Mouse (Mus musculus) heart, embryonic 15.5 days (tissue): ENCODE measurements at regions not wholly inside any gene's neighbourhood (a gene's known extent, or its start where the extent isn't known, plus 50 kb on each side); places are given as distances from the start of the nearest gene placed in this dataset.

Experiments
- ATAC-seq: fragments of 200-750 bp; cut with Nextera tagmentation; replicated peaks from 2 replicates; pipeline ENCODE4 v1.8.0; 2017; ENCODE audit warnings: low read depth, moderate TSS enrichment; ENCODE audit not compliant: insufficient number of reproducible peaks, insufficient read depth, low FRiP score
- H3K27ac ChIP-seq: fragments of 300-500 bp; sonication (generic); 2 replicates; pipeline ENCODE4 v1.5.1; 2015; ENCODE audit warnings: mild to moderate bottlenecking, inconsistent platforms
- H3K27me3 ChIP-seq: fragments of 300-500 bp; sonication (generic); 2 replicates; pipeline ENCODE4 v1.6.1; 2015; ENCODE audit warnings: inconsistent platforms
- H3K36me3 ChIP-seq: fragments of 300-500 bp; sonication (generic); 2 replicates; pipeline ENCODE4 v1.6.1; 2015; ENCODE audit warnings: mild to moderate bottlenecking, inconsistent platforms
- H3K4me1 ChIP-seq: fragments of 300-500 bp; sonication (generic); replicated peaks from 2 replicates; pipeline ENCODE4 v1.6.1; 2015; ENCODE audit warnings: inconsistent platforms
- H3K4me2 ChIP-seq: fragments of 300-500 bp; sonication (generic); 2 replicates; pipeline ENCODE4 v1.6.1; 2015; ENCODE audit warnings: inconsistent platforms, mild to moderate bottlenecking, moderate library complexity
- H3K4me3 ChIP-seq: fragments of 300-500 bp; sonication (generic); 2 replicates; pipeline ENCODE4 v1.5.1; 2015; ENCODE audit warnings: mild to moderate bottlenecking, inconsistent platforms
- H3K9ac ChIP-seq: fragments of 300-500 bp; sonication (generic); 2 replicates; pipeline ENCODE4 v1.6.1; 2015; ENCODE audit warnings: mild to moderate bottlenecking, inconsistent platforms
- H3K9me3 ChIP-seq: fragments of 300-500 bp; sonication (generic); replicated peaks from 2 replicates; pipeline ENCODE4 v1.6.1; 2016; ENCODE audit warnings: inconsistent platforms
- WGBS: fragments of 180-500 bp; shearing (Covaris S2); methylation state at CpG from one replicate; pipeline ENCODE4 v1.1.7; 2015; ENCODE audit warnings: mixed read lengths; 5-methylcytosine and 5-hydroxymethylcytosine counted together

DNA sequence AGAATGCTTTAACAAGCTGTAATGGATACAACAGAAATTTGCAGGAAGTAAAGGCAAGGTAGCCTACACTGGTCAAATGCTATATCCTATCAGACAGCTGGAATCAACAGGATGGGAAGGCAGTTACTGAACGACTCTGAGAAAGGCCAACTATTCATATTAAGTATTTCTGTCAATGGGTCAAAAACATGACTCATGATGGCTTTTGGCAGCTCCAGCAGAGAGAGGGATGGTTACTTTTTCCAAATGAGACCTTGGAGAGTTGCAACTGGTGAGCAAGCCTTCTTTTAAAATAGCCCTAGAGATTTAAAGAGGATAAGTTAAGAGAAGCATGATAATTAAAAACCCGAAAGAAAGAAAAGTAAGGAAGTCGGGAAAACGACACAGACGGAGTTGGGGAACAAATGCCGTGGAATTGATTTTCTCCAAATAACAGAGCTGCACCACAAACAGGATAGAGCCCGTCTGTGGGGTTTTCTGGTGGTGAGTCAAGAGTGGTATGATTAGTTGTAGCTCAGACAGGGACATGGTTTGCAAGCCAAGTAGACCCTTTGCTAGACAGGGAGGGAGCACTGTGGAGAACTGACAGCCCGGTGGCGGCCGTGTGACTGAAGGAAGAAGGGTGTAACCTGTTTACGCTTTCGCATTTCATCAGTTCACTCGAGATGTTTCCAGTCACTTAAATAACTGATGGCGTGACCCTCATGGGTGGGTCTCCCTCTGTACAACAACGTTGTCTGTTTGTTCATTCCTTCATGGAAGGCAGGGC is 3638.1 kb upstream of the Gm7489 start:
- Histone ChIP-seq H3K4me3 (no peak overlapping the region), H3K27me3 (no peaks in the 10 kb centered on the region), H3K4me2 (no peak overlapping the region), H3K27ac (no peak overlapping the region), H3K9ac (no peak overlapping the region), H3K36me3 (no peaks in the 10 kb centered on the region), H3K9me3 (no peaks in the 10 kb centered on the region), H3K4me1 (no peaks in the 10 kb centered on the region)
- WGBS: 72% methylated on average over 15 of the region's 15 CpGs
- ATAC-seq: no peak

DNA sequence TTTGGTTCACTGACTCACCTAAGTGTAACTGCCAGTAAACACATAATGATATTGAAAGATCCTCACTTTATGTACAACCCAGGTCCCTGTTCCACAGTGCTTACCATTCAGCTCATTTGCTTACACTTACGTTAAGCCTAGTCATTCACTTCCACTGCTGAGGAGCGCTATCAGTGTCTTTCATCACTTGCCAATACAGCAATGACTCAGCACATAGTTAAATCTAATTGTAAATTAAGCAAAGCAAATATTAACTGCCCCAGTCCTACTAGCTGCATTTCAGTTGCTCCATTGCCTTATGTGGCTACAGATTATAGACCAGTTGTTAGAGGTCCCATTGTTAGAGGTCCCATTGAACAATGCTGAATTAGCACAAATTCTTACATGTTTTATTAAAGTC is 3624.6 kb upstream of the Gm7489 start:
- no peaks in the 10 kb centered on the region for H3K4me1 ChIP-seq
- WGBS: 72% methylated on average over 2 of the region's 2 CpGs
- H3K9ac ChIP-seq: no peak overlapping the region
- no peak overlapping the region for H3K27ac ChIP-seq
- no peaks in the 10 kb centered on the region for H3K9me3 ChIP-seq
- H3K27me3 ChIP-seq: no peaks in the 10 kb centered on the region
- ATAC-seq: no peak
- no peak overlapping the region for H3K4me3 ChIP-seq
- H3K36me3 ChIP-seq: no peaks in the 10 kb centered on the region
- no peak overlapping the region for H3K4me2 ChIP-seq

DNA sequence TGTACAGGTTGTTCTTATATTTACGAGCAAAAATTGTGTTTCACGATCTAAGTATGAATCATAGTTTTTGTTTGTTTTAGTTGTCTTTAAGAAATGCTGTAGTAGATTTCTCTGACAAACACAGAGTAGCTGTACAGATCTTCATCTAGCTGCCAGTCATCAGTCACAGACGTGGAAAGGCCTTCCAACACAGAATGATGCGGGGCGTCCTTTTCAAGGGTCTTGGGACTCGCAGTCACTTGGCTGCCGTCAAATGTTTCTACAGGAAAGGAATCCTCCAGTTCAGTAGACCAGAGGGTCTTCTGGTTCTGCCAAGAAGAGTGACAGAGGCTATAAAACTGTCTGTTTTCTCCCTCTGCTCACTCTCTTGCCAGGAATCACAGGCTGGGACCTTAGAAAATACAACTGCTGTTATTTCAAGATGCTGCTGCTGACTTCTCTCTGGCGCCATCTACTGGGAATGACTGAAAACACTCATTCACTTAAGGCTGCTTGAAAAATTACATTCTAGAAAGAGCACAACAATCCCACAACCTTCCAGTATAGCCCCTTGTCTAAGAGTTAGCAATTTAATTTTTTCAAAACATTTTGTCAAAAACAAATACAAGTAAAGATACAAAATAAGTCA is 3623.3 kb upstream of the Gm7489 start:
- H3K27me3 ChIP-seq: no peaks in the 10 kb centered on the region
- no peak overlapping the region for H3K27ac ChIP-seq
- no peak overlapping the region for H3K4me3 ChIP-seq
- H3K4me2 ChIP-seq: no peak overlapping the region
- H3K36me3 ChIP-seq: no peaks in the 10 kb centered on the region
- no peaks in the 10 kb centered on the region for H3K9me3 ChIP-seq
- no peak for ATAC-seq
- no peaks in the 10 kb centered on the region for H3K4me1 ChIP-seq
- H3K9ac ChIP-seq: no peak overlapping the region
- WGBS: 63% methylated on average over 8 of the region's 8 CpGs

DNA sequence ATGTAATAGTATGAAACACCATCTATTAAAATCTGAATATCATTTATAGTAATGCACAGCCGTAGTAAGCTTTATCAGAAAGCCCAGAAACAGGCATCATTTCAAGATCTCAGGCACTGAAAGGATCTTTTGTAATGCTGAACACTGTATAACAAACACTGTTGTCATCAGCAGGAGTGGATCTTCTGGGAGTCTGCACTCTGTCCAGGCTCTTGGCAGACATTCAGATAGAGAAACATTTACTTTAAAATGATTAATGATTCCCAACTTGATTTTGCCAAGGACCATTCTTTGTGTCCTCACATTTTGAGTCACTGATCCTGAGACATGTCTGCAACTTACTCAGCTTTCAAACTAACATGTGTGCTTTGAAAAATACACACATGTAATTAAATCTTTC is 3617.2 kb upstream of the Gm7489 start:
- Histone ChIP-seq H3K36me3 (no peaks in the 10 kb centered on the region), H3K4me3 (no peak overlapping the region), H3K27me3 (no peaks in the 10 kb centered on the region), H3K9ac (no peak overlapping the region), H3K9me3 (no peaks in the 10 kb centered on the region), H3K27ac (no peak overlapping the region), H3K4me1 (no peaks in the 10 kb centered on the region), H3K4me2 (no peak overlapping the region)
- no peak for ATAC-seq
- WGBS: 47% methylated on average over 1 of the region's 1 CpGs

DNA sequence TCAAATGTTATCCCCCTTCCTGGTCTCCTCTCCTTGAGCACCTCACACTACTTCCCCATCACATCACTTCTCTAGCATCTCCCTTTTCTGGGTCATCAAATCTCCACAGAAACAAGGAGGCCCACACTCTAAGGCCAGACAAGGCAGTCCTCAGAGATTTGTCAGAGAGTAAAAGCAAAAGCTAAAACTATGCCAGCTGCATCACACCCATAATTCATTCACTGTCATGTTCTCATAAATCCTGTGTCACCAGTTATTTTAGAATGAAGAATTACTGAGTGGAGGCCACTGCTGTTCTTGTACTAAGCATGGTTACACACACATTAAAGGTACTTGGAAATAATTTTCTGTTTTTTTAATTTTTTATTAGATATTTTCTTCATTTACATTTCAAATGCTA is 3613.1 kb upstream of the Gm7489 start:
- Histone ChIP-seq H3K27me3 (no peaks in the 10 kb centered on the region), H3K36me3 (no peaks in the 10 kb centered on the region), H3K9me3 (no peaks in the 10 kb centered on the region), H3K9ac (no peak overlapping the region), H3K4me2 (no peak overlapping the region), H3K4me3 (no peak overlapping the region), H3K4me1 (no peaks in the 10 kb centered on the region), H3K27ac (no peak overlapping the region)
- no peak for ATAC-seq

DNA sequence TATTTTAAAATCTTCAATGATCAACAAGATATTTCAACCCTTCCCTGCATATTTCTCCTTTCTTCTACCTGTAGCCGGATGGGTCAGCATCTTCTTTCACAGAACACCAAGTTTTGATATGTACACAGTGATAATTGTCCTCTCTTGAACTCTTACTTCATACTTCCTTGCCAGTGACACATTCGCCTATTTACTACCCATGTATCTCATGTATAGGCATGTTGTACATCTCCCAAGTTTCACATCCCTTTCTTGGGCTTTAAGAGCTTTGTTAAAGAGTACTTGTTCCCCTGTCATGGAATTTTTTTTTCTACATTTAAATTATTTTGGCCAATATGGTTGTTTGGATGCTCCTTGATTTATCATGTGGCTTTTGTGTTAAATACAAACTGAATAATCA is 3602.1 kb upstream of the Gm7489 start:
- Histone ChIP-seq H3K4me2 (no peak overlapping the region), H3K27me3 (no peaks in the 10 kb centered on the region), H3K27ac (no peak overlapping the region), H3K9me3 (no peaks in the 10 kb centered on the region), H3K4me3 (no peak overlapping the region), H3K36me3 (no peaks in the 10 kb centered on the region), H3K9ac (no peak overlapping the region), H3K4me1 (no peaks in the 10 kb centered on the region)
- 72% methylated on average over 2 of the region's 2 CpGs for WGBS
- ATAC-seq: no peak

DNA sequence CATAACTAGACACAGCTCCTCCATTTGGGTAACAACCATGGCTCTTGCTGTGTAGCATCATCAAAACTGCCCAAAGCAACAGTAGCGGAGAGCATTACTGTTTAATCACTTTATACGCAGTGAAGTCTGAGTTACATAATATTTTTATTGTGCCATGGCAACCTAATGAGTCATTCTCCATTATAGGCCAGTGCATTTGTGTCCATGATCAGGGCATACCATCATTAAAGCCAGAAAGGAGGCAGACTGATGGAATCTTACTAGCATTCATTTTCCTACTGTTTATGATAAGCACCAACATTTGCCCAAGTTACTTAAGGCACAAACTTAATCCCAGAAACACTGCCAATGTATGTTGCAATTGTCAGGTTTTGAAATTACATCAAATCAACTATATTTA is 3601.2 kb upstream of the Gm7489 start:
- Histone ChIP-seq H3K27ac (no peak overlapping the region), H3K9ac (no peak overlapping the region), H3K9me3 (no peaks in the 10 kb centered on the region), H3K4me3 (no peak overlapping the region), H3K27me3 (no peaks in the 10 kb centered on the region), H3K36me3 (no peaks in the 10 kb centered on the region), H3K4me1 (no peaks in the 10 kb centered on the region), H3K4me2 (no peak overlapping the region)
- no peak for ATAC-seq
- WGBS: 85% methylated on average over 2 of the region's 2 CpGs

DNA sequence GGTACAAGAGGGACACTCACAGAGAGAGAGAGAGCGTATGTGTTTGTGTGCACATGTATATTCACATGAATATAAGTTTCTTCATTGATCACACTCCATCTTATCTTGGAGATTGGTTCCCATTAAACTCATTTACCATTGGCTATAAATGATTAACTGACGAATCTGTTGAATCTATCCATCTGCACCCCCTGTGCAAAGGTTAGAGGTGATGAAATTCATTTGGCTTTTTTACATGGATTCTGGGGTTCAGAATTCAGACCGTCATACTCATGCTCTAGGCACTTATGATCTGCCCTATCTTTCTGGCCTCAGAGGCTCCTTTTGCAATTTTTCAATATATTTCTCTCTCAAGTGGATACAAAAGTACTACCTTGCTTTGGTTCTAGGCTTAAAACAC is 3582.9 kb upstream of the Gm7489 start:
- no peak overlapping the region for H3K9ac ChIP-seq
- no peaks in the 10 kb centered on the region for H3K4me1 ChIP-seq
- H3K4me3 ChIP-seq: no peak overlapping the region
- H3K9me3 ChIP-seq: no peaks in the 10 kb centered on the region
- H3K36me3 ChIP-seq: no peaks in the 10 kb centered on the region
- no peak overlapping the region for H3K4me2 ChIP-seq
- no peaks in the 10 kb centered on the region for H3K27me3 ChIP-seq
- ATAC-seq: no peak
- 87% methylated on average over 3 of the region's 3 CpGs for WGBS
- no peak overlapping the region for H3K27ac ChIP-seq

DNA sequence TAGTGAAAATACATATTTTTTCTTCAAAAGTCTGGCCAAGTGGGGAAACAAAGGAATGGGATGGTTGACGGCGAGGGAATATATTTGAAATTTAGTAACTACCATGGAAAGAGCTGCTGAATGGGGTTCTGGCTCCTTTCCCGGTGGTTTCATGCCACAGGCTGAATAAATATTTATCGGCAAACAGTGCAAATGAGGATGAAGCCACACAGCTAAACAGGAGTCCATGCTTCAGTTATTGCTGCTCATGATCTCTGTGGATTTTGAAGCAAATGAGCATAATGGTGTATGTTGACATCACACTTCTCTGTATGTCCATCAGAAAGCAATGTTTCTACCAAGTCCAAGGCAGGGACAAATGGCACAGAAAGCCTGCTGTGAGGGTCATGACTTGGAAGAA is 3580.6 kb upstream of the Gm7489 start:
- WGBS: 85% methylated on average over 4 of the region's 4 CpGs
- H3K9ac ChIP-seq: no peak overlapping the region
- no peaks in the 10 kb centered on the region for H3K4me1 ChIP-seq
- H3K4me3 ChIP-seq: no peak overlapping the region
- no peaks in the 10 kb centered on the region for H3K27me3 ChIP-seq
- ATAC-seq: no peak
- no peak overlapping the region for H3K4me2 ChIP-seq
- no peaks in the 10 kb centered on the region for H3K9me3 ChIP-seq
- H3K27ac ChIP-seq: no peak overlapping the region
- H3K36me3 ChIP-seq: no peaks in the 10 kb centered on the region

DNA sequence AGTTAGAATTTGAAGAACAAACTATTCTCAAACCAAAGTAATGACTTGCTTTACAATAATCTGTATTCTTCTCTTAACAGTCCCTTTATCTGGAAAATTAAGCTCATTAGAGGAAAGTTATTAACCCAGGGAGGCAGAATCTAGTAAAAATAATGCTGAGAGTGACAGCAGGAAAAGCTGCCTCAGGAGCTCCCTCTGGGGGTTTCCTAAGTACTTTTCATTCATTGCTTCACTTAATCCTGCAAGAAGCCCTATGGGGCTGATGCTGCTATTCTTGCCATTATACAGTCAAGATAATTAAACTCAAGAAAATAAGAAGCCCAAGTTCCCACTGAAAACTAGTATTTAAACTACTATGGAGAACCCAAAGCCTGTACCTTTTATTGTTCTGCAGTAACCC is 3563.9 kb upstream of the Gm7489 start:
- Histone ChIP-seq H3K27me3 (no peaks in the 10 kb centered on the region), H3K27ac (no peak overlapping the region), H3K4me1 (no peaks in the 10 kb centered on the region), H3K9me3 (no peaks in the 10 kb centered on the region), H3K4me3 (no peak overlapping the region), H3K4me2 (no peak overlapping the region), H3K9ac (no peak overlapping the region), H3K36me3 (no peaks in the 10 kb centered on the region)
- ATAC-seq: no peak

DNA sequence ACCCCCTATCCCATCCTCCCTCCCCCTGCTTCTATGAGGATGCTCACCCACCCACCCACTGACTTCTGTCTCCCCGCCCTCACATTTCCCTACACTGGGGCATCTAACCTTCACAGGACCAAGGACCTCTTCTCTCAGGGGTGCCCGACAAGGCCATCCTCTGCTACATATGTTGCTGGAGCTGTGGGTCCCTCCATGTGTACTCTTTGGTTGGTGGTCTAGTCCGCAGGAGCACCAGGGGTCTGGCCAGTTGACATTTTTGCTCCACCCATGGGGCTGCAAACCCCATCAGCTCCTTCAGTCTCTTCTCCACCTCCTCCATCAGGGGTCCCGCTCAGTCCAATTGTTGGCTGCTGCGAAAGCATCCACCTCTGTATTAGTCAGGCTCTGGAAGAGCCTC is 3539.2 kb upstream of the Gm7489 start:
- H3K27me3 ChIP-seq: no peaks in the 10 kb centered on the region
- H3K4me1 ChIP-seq: no peaks in the 10 kb centered on the region
- no peaks in the 10 kb centered on the region for H3K36me3 ChIP-seq
- no peak overlapping the region for H3K9ac ChIP-seq
- no peak overlapping the region for H3K27ac ChIP-seq
- ATAC-seq: no peak
- 91% methylated on average over 5 of the region's 5 CpGs for WGBS
- H3K4me2 ChIP-seq: no peak overlapping the region
- no peak overlapping the region for H3K4me3 ChIP-seq
- no peaks in the 10 kb centered on the region for H3K9me3 ChIP-seq

DNA sequence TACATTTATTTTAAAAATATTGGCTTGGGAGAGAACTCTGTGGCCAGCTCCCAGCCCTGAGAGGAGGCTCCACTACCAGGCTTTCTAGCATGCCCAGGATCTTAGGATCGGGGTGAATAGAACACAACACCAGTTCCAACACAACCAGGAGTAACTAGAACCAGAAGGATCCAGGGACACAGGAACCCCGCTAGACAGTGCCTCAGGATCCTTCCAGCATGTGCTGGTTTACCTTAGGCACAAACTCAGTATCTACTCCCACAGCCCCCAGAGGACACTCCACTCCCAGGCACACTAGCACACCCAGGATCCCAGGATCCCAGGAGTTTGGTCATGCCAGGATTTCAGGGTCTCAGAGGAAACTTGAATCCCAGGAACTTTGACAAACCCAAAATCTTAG is 3537.8 kb upstream of the Gm7489 start:
- Histone ChIP-seq H3K4me3 (no peak overlapping the region), H3K27me3 (no peaks in the 10 kb centered on the region), H3K4me2 (no peak overlapping the region), H3K4me1 (no peaks in the 10 kb centered on the region), H3K27ac (no peak overlapping the region), H3K9ac (no peak overlapping the region), H3K36me3 (no peaks in the 10 kb centered on the region), H3K9me3 (no peaks in the 10 kb centered on the region)
- ATAC-seq: no peak
- WGBS: 80% methylated on average over 2 of the region's 2 CpGs
